Mouse (Mus musculus) brain, embryonic 14.5 days (tissue): ENCODE measurements at regions not wholly inside any gene's neighbourhood (a gene's known extent, or its start where the extent isn't known, plus 50 kb on each side); places are given as distances from the start of the nearest gene placed in this dataset.

Experiments used
- CTCF ChIP-seq: fragments of 200-500 bp; IDR thresholded peaks from 2 replicates; pipeline ENCODE4 v1.5.1; 2012; ENCODE audit warnings: inconsistent platforms, mild to moderate bottlenecking, moderate library complexity, borderline replicate concordance; ENCODE audit not compliant: insufficient read depth, insufficient read length; ENCODE audit errors: extremely low read depth
- POLR2A ChIP-seq: fragments of 200-500 bp; IDR thresholded peaks from 2 replicates; pipeline ENCODE4 v1.6.1; 2012; ENCODE audit warnings: mild to moderate bottlenecking, inconsistent platforms, borderline replicate concordance; ENCODE audit not compliant: poor library complexity, insufficient read depth, insufficient read length, severe bottlenecking; ENCODE audit errors: extremely low read depth

DNA sequence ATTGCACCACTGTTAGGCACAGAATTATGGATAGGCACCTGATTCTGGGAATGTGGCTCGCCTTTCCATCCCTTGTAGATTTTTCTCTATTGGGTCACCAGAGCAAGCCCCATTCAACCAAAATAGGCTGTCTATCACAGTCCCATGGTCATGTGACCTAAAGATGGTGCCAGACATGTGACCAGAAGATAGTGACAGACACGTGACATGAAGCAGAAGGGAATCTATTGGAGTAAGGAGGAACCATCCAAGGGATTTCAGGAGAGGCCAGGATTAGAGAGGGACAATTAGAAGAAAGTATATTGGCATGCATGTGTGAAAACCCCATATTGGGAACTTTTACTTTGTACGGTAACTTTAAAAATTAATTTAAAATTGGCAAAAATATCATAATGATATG is 159.8 kb downstream of the Gm9376 start:
- no peak for TF ChIP-seq CTCF
- TF ChIP-seq POLR2A: no peak
